Mouse (Mus musculus): ENCODE results near the gene Adamts16.

The Adamts16 gene

GRCm38 (mm10) chr13:70716022-70716421, 125.6 kb downstream of the Adamts16 start:
- in situ Hi-C loops (cut with MboI, MseI) = no loop called here

GRCm38 (mm10) chr13:70714081-70714775, 127.4 kb downstream of the Adamts16 start:
- in situ Hi-C loops (cut with MboI, MseI) = no loop called here

- in situ Hi-C loops (cut with MboI, MseI) = no loop called here
These were observed 128.3 kb downstream of the Adamts16 start for GRCm38 (mm10) chr13:70713331-70713730.

- in situ Hi-C loops (cut with MboI, MseI) = no loop called here
These were observed 134.3 kb downstream of the Adamts16 start for GRCm38 (mm10) chr13:70707158-70707854.

GRCm38 (mm10) chr13:70702904-70703303, 138.7 kb downstream of the Adamts16 start:
- in situ Hi-C loops (cut with MboI, MseI) = no loop called here

GRCm38 (mm10) chr13:70698812-70699387, 142.7 kb downstream of the Adamts16 start:
- in situ Hi-C loops (cut with MboI, MseI) = no loop called here

- in situ Hi-C loops (cut with MboI, MseI) = no loop called here
These were observed 152.1 kb downstream of the Adamts16 start for GRCm38 (mm10) chr13:70689452-70689960.

- in situ Hi-C loops (cut with MboI, MseI) = no loop called here
These were observed 155.8 kb downstream of the Adamts16 start for GRCm38 (mm10) chr13:70685825-70686224.

- in situ Hi-C loops (cut with MboI, MseI) = no loop called here
These were observed 156.5 kb downstream of the Adamts16 start for GRCm38 (mm10) chr13:70684976-70685609.

- in situ Hi-C loops (cut with MboI, MseI) = no loop called here
These were observed 160.0 kb downstream of the Adamts16 start for GRCm38 (mm10) chr13:70681411-70682183.

- in situ Hi-C loops (cut with MboI, MseI) = no loop called here
These were observed 161.3 kb downstream of the Adamts16 start for GRCm38 (mm10) chr13:70680316-70680715.
